Comparison of ENCODE assay signal across 11 mouse cellular contexts in the genomic region with DNA sequence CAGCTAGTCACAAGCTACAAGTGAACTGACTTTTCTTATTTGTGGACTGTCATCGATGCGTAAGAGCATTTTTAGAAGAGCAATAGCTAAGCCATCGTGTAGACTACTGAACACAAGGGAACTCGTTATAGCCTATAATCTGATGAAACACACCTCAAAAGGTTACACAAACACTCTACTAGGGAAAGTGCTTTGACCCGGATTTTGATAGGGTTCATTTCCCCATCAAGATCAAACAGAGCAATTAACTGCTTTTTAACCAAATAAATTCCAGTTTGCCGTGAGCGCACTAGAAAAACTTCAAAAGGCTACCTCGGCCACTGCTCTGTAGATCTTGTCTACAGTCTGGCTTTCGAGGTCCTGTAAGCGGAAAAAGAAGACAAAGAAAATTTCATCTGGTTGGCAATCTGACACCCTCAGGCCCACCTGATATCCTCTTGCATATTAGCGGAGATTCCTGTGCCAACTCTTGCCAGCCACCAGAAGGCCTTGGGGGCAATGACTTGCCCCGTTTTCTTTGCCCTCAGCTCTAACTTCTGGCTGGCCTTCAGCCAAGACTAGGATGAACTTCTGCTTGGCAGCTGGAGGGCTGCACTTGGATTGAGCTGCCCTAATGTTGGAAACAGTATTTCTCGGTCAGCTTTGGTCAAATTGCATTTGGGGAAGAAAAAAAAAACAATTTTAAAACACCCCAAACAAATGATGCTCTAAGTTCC.
A peak's percentile ranks its signal among the peaks of the same experiment; 100 is the strongest.
DNase-seq lines count a peak whose midpoint lies in the region.
"Had no signal": no experiment of that assay in that cellular context is flagged by ENCODE, and none has a peak within 500 bp of the region (broad histone marks: within the 10 kb centered on the region; RNA-seq: fewer than 3 reads in every experiment).

No protein-coding gene starts in this region.

- intact Hi-C loops in gastrocnemius, postnatal 14 days (cut with DNase I; ENCODE audit: low total_unique reads) = no loop called here

- DNase-seq in gastrocnemius, postnatal 10 days = peak; percentile 24
- DNase-seq in gastrocnemius, postnatal 14 days = no peak
- DNase-seq in ovary, adult 18-20 months (ENCODE audit: low spot score) = peak; percentile 50
- DNase-seq in ovary, postnatal 10 days (ENCODE audit: low spot score) = no peak
- peak; percentile 74 for DNase-seq in kidney, postnatal 10 days
- no peak for DNase-seq in thymus, postnatal 0 days (ENCODE audit: low spot score)
- DNase-seq in thymus, postnatal 36 days = no peak
- DNase-seq in cerebellum, adult 9-10 months = no peak
- DNase-seq: cerebellum, adult 11 months; layer of hippocampus, postnatal 36 days; thymus, postnatal 14 days had no signal

Comparison
In these comparisons a context has a peak if more than half of its experiments do, and no peak if none do; other contexts are left out.
1. DNase-seq: peak in gastrocnemius, postnatal 10 days (single experiment), ovary, adult 18-20 months (single experiment) and kidney, postnatal 10 days (single experiment); none in gastrocnemius, postnatal 14 days (single experiment), ovary, postnatal 10 days (single experiment), thymus, postnatal 0 days (single experiment), thymus, postnatal 36 days (0 of 2) and cerebellum, adult 9-10 months (single experiment).